Mouse (Mus musculus) spleen, adult 2 months (tissue): Measurements from ENCODE around the gene Ppm1h. TPM values are rescaled to one million over a fixed set of nuclear protein-coding genes. Genes with fewer than 3 reads are reported as not detected.

Source experiments
- DNase-seq, 2 experiments: peaks; one replicate each; pipeline versions ENCODE4 v3.0.0 to v3.0.0-alpha.2; 2012 to 2021; ENCODE audit warnings: low spot score in 2 of 2, low read depth in 1 of 2
- H3K27ac ChIP-seq: fragments of 200-500 bp; 2 replicates; pipeline ENCODE4 v1.5.1; 2012; ENCODE audit warnings: low read length, inconsistent platforms; ENCODE audit not compliant: insufficient read depth
- H3K27me3 ChIP-seq: fragments of 200-500 bp; 2 replicates; pipeline ENCODE4 v1.6.1; 2012; ENCODE audit warnings: mild to moderate bottlenecking, moderate library complexity, low read length, inconsistent platforms; ENCODE audit not compliant: control insufficient read depth, insufficient read depth
- H3K36me3 ChIP-seq: fragments of 200-500 bp; 2 replicates; pipeline ENCODE4 v1.6.1; 2012; ENCODE audit warnings: mild to moderate bottlenecking, low read length, inconsistent platforms; ENCODE audit not compliant: control insufficient read depth, insufficient read depth
- H3K4me1 ChIP-seq: fragments of 200-500 bp; 2 replicates; pipeline ENCODE4 v1.6.1; 2011; ENCODE audit warnings: inconsistent platforms; ENCODE audit not compliant: control insufficient read depth, insufficient read depth, insufficient read length
- H3K4me3 ChIP-seq: fragments of 200-500 bp; 2 replicates; pipeline ENCODE4 v1.5.1; 2011; ENCODE audit warnings: mild to moderate bottlenecking, inconsistent platforms; ENCODE audit not compliant: insufficient read depth, insufficient read length; ENCODE audit errors: extremely low read depth
- CTCF ChIP-seq: fragments of 200-500 bp; IDR thresholded peaks from 2 replicates; pipeline ENCODE4 v1.5.1; 2011; ENCODE audit warnings: mild to moderate bottlenecking, inconsistent platforms; ENCODE audit not compliant: insufficient read depth, insufficient read length, insufficient replicate concordance; ENCODE audit errors: extremely low read depth
- POLR2A ChIP-seq: fragments of 200-500 bp; IDR thresholded peaks from 2 replicates; pipeline ENCODE4 v1.6.1; 2011; ENCODE audit warnings: low read depth, low read length, inconsistent platforms
- WGBS: fragments of 180-500 bp; shearing (Covaris S2); methylation state at CpG from one replicate; pipeline ENCODE4 v1.1.7; 2018; 5-methylcytosine and 5-hydroxymethylcytosine counted together
- polyA plus RNA-seq: library from polyadenylated mRNA; depleted of rRNA; stranded (reverse); fragments of >200 nt; gene quantifications from 2 replicates; pipeline ENCODE4 v1.2.3, GENCODE M21; 2012

The Ppm1h gene
- polyA plus RNA-seq, 1 experiment = 9.7 TPM

DNA sequence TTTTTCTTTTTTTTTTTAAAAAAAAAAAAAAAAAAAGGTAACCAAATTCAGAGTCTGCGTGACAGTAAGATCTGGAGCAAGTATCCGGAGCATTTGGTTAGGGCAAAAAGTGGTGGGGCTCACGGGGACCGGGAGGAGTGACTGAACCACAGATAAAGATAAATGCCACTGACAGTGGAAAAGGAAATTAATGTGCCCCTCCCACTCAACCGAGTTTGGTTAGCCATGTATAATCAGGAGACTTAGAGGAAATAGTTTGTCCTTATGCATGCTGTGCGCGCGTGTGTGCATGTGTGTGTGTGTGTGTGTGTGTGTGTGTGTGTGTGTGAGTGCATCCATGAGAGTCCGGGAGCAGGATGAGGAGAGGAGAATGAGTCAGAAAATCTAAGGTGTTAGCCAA, 297.5 kb downstream of the Ppm1h start:
- no peak overlapping the region for H3K27ac ChIP-seq
- peaks cover 4% of the 10 kb centered on the region; the same call in 1 of the 2 replicates for H3K4me1 ChIP-seq
- no peaks in the 10 kb centered on the region for H3K36me3 ChIP-seq
- H3K4me3 ChIP-seq = no peak overlapping the region
- TF ChIP-seq CTCF (no peak), POLR2A (no peak)
- no peaks in the 10 kb centered on the region for H3K27me3 ChIP-seq
- 43% methylated on average over 9 of the region's 9 CpGs for WGBS
- no peak for DNase-seq

GRCm38 (mm10) chr10:122979356-122979755, 300.8 kb downstream of the Ppm1h start:
- Histone ChIP-seq H3K27ac (no peak overlapping the region), H3K4me3 (no peak overlapping the region), H3K36me3 (no peaks in the 10 kb centered on the region), H3K4me1 (peaks cover 8% of the 10 kb centered on the region; the same call in 1 of the 2 replicates), H3K27me3 (no peaks in the 10 kb centered on the region)
- DNase-seq = no peak
- TF ChIP-seq CTCF (no peak), POLR2A (no peak)

DNA sequence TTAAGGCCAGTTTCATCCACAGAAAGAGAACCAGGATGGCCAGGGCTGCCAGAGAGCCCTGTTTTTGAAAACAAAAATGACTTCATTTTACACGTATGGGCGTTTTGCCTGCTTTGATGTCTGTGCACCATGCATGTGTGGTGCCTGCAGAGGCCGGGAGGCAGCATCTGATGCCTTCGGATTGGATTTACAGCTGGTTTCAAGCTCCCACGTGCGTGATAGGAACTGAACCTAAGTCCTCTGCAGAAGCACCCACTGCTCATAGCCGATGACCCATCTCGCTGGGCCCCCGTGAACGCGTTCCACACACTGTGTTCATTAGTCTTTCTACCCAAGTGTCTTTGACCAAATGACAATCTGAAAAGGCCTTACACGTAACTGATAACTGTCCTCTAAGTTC, 301.6 kb downstream of the Ppm1h start:
- no peak overlapping the region for H3K4me3 ChIP-seq
- DNase-seq = no peak
- no peaks in the 10 kb centered on the region for H3K27me3 ChIP-seq
- no peaks in the 10 kb centered on the region for H3K36me3 ChIP-seq
- TF ChIP-seq POLR2A (no peak), CTCF (no peak)
- peaks cover 8% of the 10 kb centered on the region; the same call in 1 of the 2 replicates for H3K4me1 ChIP-seq
- no peak overlapping the region for H3K27ac ChIP-seq
- WGBS = 95% methylated on average over 12 of the region's 12 CpGs

- peaks cover 9% of the 10 kb centered on the region for H3K4me1 ChIP-seq
- 52% methylated on average over 11 of the region's 11 CpGs for WGBS
- no peak overlapping the region for H3K27ac ChIP-seq
- no peak overlapping the region for H3K4me3 ChIP-seq
- no peak for TF ChIP-seq POLR2A
- TF ChIP-seq CTCF = no peak
- no peak for DNase-seq
- no peaks in the 10 kb centered on the region for H3K36me3 ChIP-seq
- no peaks in the 10 kb centered on the region for H3K27me3 ChIP-seq
Observed at GRCm38 (mm10) chr10:122982909-122983578, 304.5 kb downstream of the Ppm1h start.

GRCm38 (mm10) chr10:122983579-122984530, 305.3 kb downstream of the Ppm1h start:
- TF ChIP-seq POLR2A = no peak
- no peak for TF ChIP-seq CTCF
- no peaks in the 10 kb centered on the region for H3K36me3 ChIP-seq
- 32% methylated on average over 10 of the region's 10 CpGs for WGBS
- peaks cover 9% of the 10 kb centered on the region for H3K4me1 ChIP-seq
- H3K27me3 ChIP-seq = no peaks in the 10 kb centered on the region
- H3K27ac ChIP-seq = no peak overlapping the region
- DNase-seq = no peak
- peak overlapping the region; percentile 24 for H3K4me3 ChIP-seq

DNA sequence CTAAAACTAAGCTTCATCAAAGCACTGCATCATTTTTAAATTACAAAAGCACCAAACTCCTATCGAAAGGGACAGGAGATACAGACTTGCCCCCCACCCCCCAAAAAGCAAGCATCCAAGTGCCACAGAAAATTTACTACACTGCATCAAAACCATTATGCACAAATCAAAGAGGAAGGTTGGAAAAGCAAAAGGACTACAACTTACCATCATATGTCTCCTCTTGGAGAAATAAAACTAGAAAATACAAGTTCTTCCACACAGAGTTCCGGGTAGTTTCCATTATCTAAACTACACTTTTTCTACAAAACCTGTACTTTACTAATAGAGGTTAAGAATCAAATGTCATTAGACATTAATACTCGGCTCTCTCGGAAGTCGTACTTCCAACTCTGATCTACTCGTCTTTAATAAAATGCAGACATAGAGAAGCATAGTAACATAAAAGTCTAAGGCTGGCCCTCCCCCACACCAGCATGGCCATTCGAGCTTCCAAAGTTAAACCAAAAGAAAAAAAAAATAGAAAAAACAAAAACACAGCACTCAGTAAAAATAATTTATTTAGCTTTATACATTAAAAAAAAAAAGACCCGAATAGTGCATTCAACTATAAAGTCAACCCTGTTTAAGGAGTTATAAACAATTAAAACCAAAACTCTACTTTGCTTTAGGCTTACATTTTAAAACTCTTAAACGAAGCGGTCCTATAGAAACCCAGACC, 306.1 kb downstream of the Ppm1h start:
- Histone ChIP-seq H3K4me1 (peaks cover 9% of the 10 kb centered on the region), H3K36me3 (no peaks in the 10 kb centered on the region), H3K27me3 (no peaks in the 10 kb centered on the region), H3K27ac (peak overlapping the region; percentile 100), H3K4me3 (peak overlapping the region; percentile 98)
- no peak for TF ChIP-seq POLR2A
- no peak for TF ChIP-seq CTCF
- no peak for DNase-seq
- WGBS = 2% methylated on average over 10 of the region's 10 CpGs
